Mouse (Mus musculus) heart, adult 2 months (tissue): Measurements from ENCODE around the gene Orc2. TPM values are rescaled to one million over a fixed set of nuclear protein-coding genes. Genes with fewer than 3 reads are reported as not detected.

ENCODE experiments used
- DNase-seq, 2 experiments: peaks; one replicate each; pipeline ENCODE4 v3.0.0; 2021
- H3K27ac ChIP-seq: fragments of 200-600 bp; 2 replicates; pipeline ENCODE4 v1.8.1; 2022
- H3K27me3 ChIP-seq: fragments of 200-500 bp; 2 replicates; pipeline ENCODE4 v1.6.1; 2012; ENCODE audit warnings: mild to moderate bottlenecking, low read length, inconsistent platforms, mixed read lengths; ENCODE audit not compliant: control insufficient read depth, insufficient read depth
- H3K36me3 ChIP-seq: fragments of 200-500 bp; 2 replicates; pipeline ENCODE4 v1.6.1; 2012; ENCODE audit warnings: low read length, inconsistent platforms; ENCODE audit not compliant: control insufficient read depth, insufficient read depth
- H3K4me1 ChIP-seq: fragments of 200-500 bp; 2 replicates; pipeline ENCODE4 v1.6.1; 2011; ENCODE audit warnings: low read length; ENCODE audit not compliant: control insufficient read depth, insufficient read depth
- H3K4me3 ChIP-seq: fragments of 200-600 bp; 2 replicates; pipeline ENCODE4 v1.8.1; 2022
- H3K79me2 ChIP-seq: fragments of 200-500 bp; replicated peaks from 2 replicates; pipeline ENCODE4 v1.6.1; 2012; ENCODE audit warnings: mild to moderate bottlenecking, inconsistent platforms, low read length, moderate library complexity, mixed read lengths; ENCODE audit not compliant: control insufficient read depth, insufficient read depth
- H3K9ac ChIP-seq: fragments of 200-500 bp; 2 replicates; pipeline ENCODE4 v1.6.1; 2012; ENCODE audit warnings: low read depth, mild to moderate bottlenecking, control low read depth, inconsistent platforms, low read length, mixed read lengths
- CTCF ChIP-seq: fragments of 200-600 bp; IDR thresholded peaks from 2 replicates; pipeline ENCODE4 v1.8.1; 2022; ENCODE audit warnings: antibody characterized with exemption, mild to moderate bottlenecking, moderate library complexity
- EP300 ChIP-seq: fragments of 200-500 bp; IDR thresholded peaks from 2 replicates; pipeline ENCODE4 v1.6.1; 2011; ENCODE audit warnings: low read depth, low read length, control low read depth; ENCODE audit not compliant: insufficient read depth
- POLR2A ChIP-seq: fragments of 200-500 bp; IDR thresholded peaks from 2 replicates; pipeline ENCODE4 v1.6.1; 2011; ENCODE audit warnings: mild to moderate bottlenecking, low read depth, low read length, control low read depth; ENCODE audit not compliant: insufficient read depth
- WGBS: fragments of 180-500 bp; shearing (Covaris S2); methylation state at CpG from one replicate; pipeline ENCODE4 v1.1.7; 2018; 5-methylcytosine and 5-hydroxymethylcytosine counted together
- intact Hi-C: fragments of 180-260 bp; cut with DNase I; formaldehyde crosslinking; loops from one replicate; pipeline ENCODE4 v1.15.1; 2025
- long read RNA-seq: library from polyadenylated mRNA; stranded (forward); transcript quantifications from one replicate; pipeline ENCODE4 v2.0.0, GENCODE M21; 2021
- polyA plus RNA-seq: library from polyadenylated mRNA; depleted of rRNA; stranded (reverse); fragments of >200 nt; gene quantifications from 2 replicates; pipeline ENCODE4 v1.2.3, GENCODE M21; 2012; rRNA removed
- total RNA-seq, 2 experiments: library from RNA; stranded (reverse); gene quantifications; 2 replicates each; pipeline ENCODE4 v1.2.3; 2021

Orc2 gene
- 10 to 100 TPM in 1 of 2 experiments, 1 to 10 TPM in 1; 8.8 to 10.2 TPM for total RNA-seq
- polyA plus RNA-seq, result 4.0 and 5.4 TPM in 2 replicates
- long read RNA-seq, transcript Orc2-201 (18 exons, 3,561 nt), result major isoform, 5 of 8 reads
- long read RNA-seq, partial matches to known transcripts, result 1 of 8 reads
- long read RNA-seq, other reads (novel, unspliced or antisense), result 2 of 8 reads

- 0 out of 2 replicates have a peak, but pooled peaks cover 1% of the 10 kb centered on the region for H3K4me1 ChIP-seq
- no peaks in the 10 kb centered on the region for H3K36me3 ChIP-seq
- intact Hi-C loops, result loop anchor here (2.0 kb wide), 1 partner anchor 82 kb away; the partner anchor contains the start of genes Fam126b and Ndufb3
- no peaks in the 10 kb centered on the region for H3K27me3 ChIP-seq
- peak within 1 kb of the TSS; percentile 65 for H3K27ac ChIP-seq
- H3K4me3 ChIP-seq, result peak within 1 kb of the TSS; percentile 95
- 0 out of 2 replicates have a peak, but pooled peaks cover 2% of the 10 kb centered on the region for H3K79me2 ChIP-seq
- TF ChIP-seq POLR2A, result peak; percentile 79
- TF ChIP-seq CTCF, result peak; percentile 27
- TF ChIP-seq EP300, result no peak
- DNase-seq, result peak; percentile 92 to 95
- under 1% methylated on average over 64 of the region's 64 CpGs for WGBS
- peak within 1 kb of the TSS; percentile 89 for H3K9ac ChIP-seq
Measured at GRCm38 (mm10) chr1:58504577-58505254, at the start of gene Orc2. Gene Orc2, minus strand, starts transcription at chr1:58505109.

GRCm38 (mm10) chr1:58541386-58541785 is 36.5 kb upstream of the Orc2 start:
- Histone ChIP-seq H3K4me3 (no peak overlapping the region), H3K36me3 (no peaks in the 10 kb centered on the region), H3K27me3 (no peaks in the 10 kb centered on the region), H3K79me2 (no peaks in the 10 kb centered on the region), H3K4me1 (no peaks in the 10 kb centered on the region), H3K27ac (no peak overlapping the region), H3K9ac (no peak overlapping the region)
- no peak for DNase-seq
- TF ChIP-seq CTCF (no peak), EP300 (no peak), POLR2A (no peak)
- intact Hi-C loops, result no loop called here
- 68% methylated on average over 1 of the region's 1 CpGs for WGBS

GRCm38 (mm10) chr1:58507249-58507648 is 2.3 kb upstream of the Orc2 start:
- H3K9ac ChIP-seq, result no peak overlapping the region
- WGBS, result 93% methylated on average over 3 of the region's 3 CpGs
- no peak overlapping the region for H3K27ac ChIP-seq

GRCm38 (mm10) chr1:58503793-58504370 is 1.0 kb downstream of the Orc2 start:
- Histone ChIP-seq H3K36me3 (no peaks in the 10 kb centered on the region), H3K9ac (peak overlapping the region; percentile 89), H3K27me3 (no peaks in the 10 kb centered on the region), H3K79me2 (0 out of 2 replicates have a peak, but pooled peaks cover 2% of the 10 kb centered on the region), H3K4me1 (0 out of 2 replicates have a peak, but pooled peaks cover 1% of the 10 kb centered on the region), H3K27ac (peak overlapping the region; percentile 65; the same call in 1 of the 2 replicates), H3K4me3 (peak overlapping the region; percentile 95)
- intact Hi-C loops, result loop anchor here (2.0 kb wide), 1 partner anchor 83 kb away; the partner anchor contains the start of genes Fam126b and Ndufb3
- TF ChIP-seq POLR2A, result no peak
- no peak for TF ChIP-seq CTCF
- TF ChIP-seq EP300, result no peak
- WGBS, result 23% methylated on average over 9 of the region's 9 CpGs
- no peak for DNase-seq

More at GRCm38 (mm10) chr1:58507249-58507648, 2.3 kb upstream of the Orc2 start:
- intact Hi-C loops, result no loop called here
- H3K4me3 ChIP-seq, result no peak overlapping the region
- TF ChIP-seq CTCF, result no peak
- no peak for TF ChIP-seq POLR2A
- TF ChIP-seq EP300, result no peak
- DNase-seq, result no peak
- H3K4me1 ChIP-seq, result 0 out of 2 replicates have a peak, but pooled peaks cover 1% of the 10 kb centered on the region
- no peaks in the 10 kb centered on the region for H3K27me3 ChIP-seq
- no peaks in the 10 kb centered on the region for H3K36me3 ChIP-seq
- H3K79me2 ChIP-seq, result no peaks in the 10 kb centered on the region

GRCm38 (mm10) chr1:58503134-58503533 is 1.8 kb downstream of the Orc2 start:
- no peaks in the 10 kb centered on the region for H3K36me3 ChIP-seq
- no peak overlapping the region for H3K9ac ChIP-seq
- 0 out of 2 replicates have a peak, but pooled peaks cover 2% of the 10 kb centered on the region for H3K79me2 ChIP-seq
- no peaks in the 10 kb centered on the region for H3K27me3 ChIP-seq
- DNase-seq, result no peak
- no peak for TF ChIP-seq EP300
- TF ChIP-seq CTCF, result no peak
- no peak for TF ChIP-seq POLR2A
- no peak overlapping the region for H3K4me3 ChIP-seq
- intact Hi-C loops, result no loop called here
- 0 out of 2 replicates have a peak, but pooled peaks cover 1% of the 10 kb centered on the region for H3K4me1 ChIP-seq
- no peak overlapping the region for H3K27ac ChIP-seq

GRCm38 (mm10) chr1:58498758-58499157 is 6.2 kb downstream of the Orc2 start:
- H3K9ac ChIP-seq, result no peak overlapping the region
- WGBS, result 98% methylated on average over 1 of the region's 1 CpGs
- no peaks in the 10 kb centered on the region for H3K36me3 ChIP-seq

More at GRCm38 (mm10) chr1:58498758-58499157, 6.2 kb downstream of the Orc2 start:
- no peak for DNase-seq
- 0 out of 2 replicates have a peak, but pooled peaks cover under 1% of the 10 kb centered on the region for H3K4me1 ChIP-seq
- intact Hi-C loops, result no loop called here
- TF ChIP-seq EP300, result no peak
- peak; percentile 39 for TF ChIP-seq CTCF
- TF ChIP-seq POLR2A, result no peak
- H3K27me3 ChIP-seq, result no peaks in the 10 kb centered on the region
- H3K79me2 ChIP-seq, result 0 out of 2 replicates have a peak, but pooled peaks cover 2% of the 10 kb centered on the region
- no peak overlapping the region for H3K4me3 ChIP-seq
- no peak overlapping the region for H3K27ac ChIP-seq
